Mouse (Mus musculus) T-cell, adult 2 months (primary cell): ENCODE results near the gene Stk10.
A peak's percentile ranks its signal among the peaks of the same experiment; 100 is the strongest.
"Not testable (repeated sequence)": the region's sequence is repeated elsewhere in the genome, so short reads cannot be mapped to it uniquely, and the experiment has no call there.

Experiments used
- DNase-seq: peaks from one replicate; pipeline ENCODE4 v3.0.0; 2022; ENCODE audit warnings: low spot score

The Stk10 gene

DNA sequence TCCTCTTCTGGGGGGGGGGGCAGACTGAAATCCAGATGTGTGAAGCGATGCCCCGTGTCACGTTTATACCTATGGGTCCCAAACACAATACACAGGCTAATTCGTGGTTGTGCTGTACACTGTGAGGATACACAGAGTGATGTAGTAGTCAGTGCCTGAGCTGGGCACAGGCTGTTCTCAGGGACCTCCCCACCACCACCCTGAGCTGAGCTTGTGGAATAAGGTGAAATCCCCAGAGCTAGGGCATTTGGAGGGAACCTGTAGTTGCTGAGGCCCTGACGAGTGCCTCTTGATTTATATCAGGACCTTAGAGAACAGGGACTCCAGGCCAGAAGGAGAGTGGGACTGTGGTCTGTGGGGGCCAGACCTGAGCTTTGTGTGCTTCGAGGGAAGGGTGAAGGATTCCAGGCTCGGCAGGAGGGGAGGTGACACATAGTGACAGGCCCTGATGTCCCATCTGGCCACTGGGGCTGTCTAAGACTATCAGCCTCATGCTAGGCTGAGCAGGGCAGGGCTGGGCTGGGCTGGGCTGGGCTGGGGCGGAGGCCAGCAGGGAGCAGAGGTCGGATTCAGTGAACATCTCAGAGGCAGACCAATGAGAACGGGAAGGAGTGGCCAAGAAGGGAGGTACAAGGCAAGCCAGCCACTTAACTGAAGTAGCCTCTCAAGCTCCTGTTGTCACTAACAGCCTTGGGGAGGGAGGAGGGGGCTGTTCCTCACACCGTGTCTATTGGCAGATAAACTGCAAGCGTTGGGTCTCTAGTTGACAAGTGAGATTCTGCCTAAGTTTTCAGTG is 68.6 kb downstream of the Stk10 start:
- no peak for DNase-seq

DNA sequence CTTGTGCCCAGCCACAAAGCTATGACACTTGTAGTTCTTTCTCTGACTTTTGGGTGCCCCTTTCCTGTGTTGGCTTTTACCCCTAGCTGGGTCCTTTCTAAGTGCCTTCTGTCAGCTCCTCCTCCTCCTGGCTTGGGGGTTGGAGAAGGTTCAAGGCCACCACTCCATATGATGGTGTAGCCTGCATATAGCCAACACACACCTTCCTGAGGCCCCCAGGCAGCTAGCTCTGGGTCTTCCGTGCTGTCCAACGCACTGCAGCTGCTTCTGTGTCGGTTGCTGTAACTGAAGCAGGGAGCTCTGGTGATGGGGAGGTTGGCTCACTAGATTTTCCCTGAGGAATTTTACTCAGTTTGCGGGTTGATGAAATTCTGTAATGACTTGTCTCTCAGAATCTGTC is 71.6 kb downstream of the Stk10 start:
- DNase-seq, result no peak

DNA sequence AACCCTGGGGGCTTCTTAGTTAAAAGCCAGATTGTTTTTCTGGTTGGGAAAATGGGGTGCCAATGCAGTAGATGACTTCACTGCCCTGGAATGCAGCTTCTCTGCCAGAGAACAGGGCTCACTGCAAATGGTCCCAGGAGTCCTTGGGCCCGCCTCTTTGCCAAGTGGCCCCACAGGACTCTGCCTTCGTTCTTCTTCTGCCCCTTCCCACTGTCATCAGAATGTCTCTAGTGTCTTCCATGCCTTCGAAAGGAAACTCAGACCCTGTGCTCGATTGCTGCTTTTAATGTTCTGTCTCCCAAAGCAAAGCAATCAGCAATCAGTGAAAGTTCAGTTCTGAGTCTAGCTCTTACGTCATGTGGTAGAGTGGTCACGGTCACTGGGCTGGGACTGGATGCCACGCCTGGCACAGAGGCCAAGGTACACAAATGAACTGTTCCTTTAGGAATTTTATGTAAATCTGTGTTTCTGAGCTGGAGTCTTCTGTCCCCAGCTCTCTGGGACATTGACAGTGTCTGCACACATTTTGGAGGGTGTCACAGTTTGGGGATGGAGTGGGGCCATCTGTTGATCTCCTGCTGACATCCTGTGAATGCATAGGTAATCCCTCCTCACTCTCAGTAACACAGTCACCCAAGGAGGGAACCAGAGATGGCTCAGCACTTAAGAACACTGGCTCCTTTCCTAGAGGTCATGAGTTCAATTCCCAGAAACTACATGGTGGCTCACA is 72.2 kb downstream of the Stk10 start:
- DNase-seq, result no peak

DNA sequence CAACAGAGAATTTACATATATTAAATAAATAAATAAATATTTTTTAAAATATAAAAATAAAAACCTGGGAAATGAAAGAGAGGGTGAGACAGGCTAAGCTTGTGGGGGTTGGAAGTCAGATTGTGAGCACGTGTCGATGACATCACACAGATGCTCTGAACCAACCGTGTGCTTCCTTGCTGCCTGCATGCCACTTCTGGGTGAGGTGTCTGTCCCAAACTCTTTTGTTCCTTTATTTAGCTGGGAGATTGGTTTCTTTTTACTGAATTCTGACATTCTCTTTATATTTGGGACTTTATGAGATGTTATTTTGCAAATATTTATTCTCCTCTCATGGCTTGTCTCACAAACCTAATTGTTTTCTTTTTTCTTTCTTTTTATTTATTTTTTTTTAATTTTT is 72.8 kb downstream of the Stk10 start:
- DNase-seq, result no peak

DNA sequence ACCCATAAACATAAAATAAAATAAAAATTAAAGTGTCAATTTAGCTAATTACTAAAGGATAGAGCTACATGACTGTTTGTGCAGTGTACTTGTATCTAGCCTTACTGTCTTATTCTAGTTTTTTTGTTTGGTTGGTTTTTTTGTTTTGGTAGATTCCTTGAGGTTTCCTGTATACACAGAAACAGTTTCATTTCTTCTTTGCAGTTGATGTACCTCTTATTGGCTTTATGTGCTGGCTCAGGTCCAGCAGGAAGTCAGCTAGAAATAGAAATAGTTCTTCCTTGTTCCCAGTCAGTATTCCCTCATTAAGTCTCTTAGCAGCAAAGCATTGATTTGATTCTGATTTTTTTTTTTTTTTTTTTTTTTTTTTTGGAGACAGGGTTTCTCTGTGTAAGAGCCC is 74.2 kb downstream of the Stk10 start:
- DNase-seq, result no peak

DNA sequence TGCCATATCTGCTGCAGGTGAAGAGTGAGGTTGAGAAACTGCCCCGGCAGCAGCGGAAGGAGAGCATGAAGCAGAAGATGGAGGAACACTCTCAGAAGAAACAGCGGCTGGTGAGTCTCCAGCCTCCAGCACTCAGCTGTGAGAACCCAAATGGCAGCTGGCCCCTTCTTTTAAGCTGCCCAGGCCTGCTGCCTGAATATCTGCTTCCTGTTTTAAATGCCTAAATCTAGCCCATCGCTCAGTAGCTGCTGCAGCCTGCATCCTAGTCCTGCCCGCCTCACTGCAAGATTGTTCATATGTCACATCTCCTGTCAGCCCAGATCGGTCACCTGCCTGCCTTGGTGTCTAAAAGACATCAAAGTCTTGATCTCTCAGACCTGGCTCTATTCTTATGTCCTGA is 77.5 kb downstream of the Stk10 start:
- no peak for DNase-seq

DNA sequence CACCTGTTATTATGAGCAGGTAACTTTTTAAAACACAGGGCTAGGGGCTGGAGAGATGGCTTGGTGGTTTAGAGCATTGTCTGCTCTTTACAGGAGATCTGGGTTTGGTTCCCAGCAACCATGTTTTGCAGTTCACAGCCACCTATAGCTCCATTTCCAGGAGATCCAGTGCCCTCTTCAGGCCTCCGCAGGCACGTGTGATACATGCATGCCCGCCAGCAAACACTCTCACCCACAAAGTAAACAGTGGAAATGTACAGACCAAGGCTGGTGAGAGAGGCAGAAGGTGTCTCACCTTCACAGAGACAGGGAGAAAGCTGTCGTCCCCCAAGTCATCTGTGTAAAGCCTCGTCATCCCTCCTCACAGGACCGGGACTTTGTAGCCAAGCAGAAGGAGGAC is 79.2 kb downstream of the Stk10 start:
- DNase-seq, result no peak

DNA sequence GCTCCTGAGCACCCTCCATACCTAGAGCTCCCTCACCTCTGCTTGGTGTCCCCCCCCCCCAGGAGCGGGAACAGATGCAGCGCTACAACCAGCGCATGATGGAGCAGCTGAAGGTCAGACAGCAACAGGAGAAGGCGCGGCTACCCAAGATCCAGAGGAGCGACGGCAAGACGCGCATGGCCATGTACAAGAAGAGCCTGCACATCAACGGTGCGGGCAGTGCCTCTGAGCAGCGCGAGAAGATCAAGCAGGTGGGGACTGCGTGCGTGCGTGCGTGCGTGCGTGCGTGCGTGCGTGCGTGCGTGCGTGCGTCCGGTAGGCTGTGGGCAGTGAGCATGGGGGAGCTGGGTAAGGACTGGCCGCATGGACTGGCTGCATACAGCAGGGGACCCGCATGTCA is 81.4 kb downstream of the Stk10 start:
- no peak for DNase-seq

DNA sequence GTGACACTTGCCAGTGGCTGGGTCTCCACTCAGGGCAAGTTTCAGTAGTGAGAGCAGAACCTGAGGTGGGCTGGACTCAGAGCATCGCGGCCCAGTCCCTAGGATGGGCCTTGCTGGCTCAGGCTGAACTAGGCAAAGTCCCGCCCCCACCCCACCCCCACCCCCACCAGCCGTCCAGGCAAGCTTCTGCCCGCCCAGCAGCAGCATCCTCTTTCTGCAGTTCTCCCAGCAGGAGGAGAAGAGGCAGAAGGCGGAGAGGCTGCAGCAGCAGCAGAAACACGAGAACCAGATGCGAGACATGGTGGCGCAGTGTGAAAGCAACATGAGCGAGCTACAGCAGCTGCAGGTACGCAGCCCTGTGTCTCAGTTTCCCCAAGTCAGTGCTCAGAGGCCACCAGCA is 82.5 kb downstream of the Stk10 start:
- DNase-seq, result no peak

DNA sequence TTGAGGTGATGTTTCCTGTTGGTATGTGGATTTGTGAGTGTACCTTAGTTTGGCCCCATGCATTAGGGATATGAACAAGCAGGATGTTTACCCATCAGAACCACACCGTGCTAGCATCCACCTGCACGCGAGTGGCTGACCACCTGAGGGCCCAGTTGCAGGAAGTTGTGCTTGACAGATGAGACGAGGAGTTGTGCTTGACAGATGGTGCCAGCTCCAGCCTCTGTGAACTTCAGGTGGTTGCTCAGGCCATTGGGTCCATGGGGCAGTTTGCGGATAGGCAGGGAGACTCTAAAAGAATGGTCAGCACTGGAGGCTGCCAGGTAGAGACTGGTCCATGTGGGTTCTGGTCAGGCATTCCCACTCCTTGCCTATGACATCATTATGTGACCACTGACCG is 83.0 kb downstream of the Stk10 start:
- no peak for DNase-seq

DNA sequence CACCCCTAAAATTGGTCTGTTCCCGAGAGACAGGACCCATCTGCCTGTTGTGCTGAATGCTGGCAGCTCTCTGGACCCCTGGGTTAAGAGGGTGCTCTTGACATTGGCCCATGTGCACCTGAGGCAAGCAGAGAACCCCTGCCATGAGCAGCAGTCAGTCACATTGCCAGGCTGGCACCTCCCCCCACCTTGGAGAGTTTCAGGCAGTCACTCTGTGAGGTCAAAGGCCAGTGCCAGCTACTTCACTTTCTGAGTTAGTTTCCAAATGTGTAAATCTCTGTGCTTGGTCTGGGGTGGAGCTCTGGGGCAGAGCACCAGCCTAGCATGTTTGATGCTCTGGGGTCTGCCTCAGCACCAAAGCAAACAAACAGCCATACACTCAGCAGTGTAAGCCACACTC is 84.9 kb downstream of the Stk10 start:
- DNase-seq, result no peak

DNA sequence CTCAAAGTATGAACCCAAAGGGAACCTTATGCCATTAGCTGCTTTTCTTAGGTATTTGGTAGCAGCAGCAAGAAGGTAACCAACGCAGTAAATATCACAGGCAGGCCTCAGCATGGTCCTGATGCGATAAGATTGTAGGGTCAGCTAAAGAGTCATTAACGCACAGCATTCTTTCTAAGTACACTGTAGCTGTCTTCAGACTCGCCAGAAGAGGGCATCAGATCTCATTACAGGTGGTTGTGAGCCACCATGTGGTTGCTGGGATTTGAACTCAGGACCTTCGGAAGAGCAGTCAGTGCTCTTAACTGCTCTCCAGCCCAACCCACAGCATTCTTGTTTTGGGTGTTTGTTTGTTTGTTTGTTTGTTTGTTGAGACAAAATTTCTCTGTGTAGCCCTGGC is 85.5 kb downstream of the Stk10 start:
- not testable (repeated sequence) for DNase-seq

DNA sequence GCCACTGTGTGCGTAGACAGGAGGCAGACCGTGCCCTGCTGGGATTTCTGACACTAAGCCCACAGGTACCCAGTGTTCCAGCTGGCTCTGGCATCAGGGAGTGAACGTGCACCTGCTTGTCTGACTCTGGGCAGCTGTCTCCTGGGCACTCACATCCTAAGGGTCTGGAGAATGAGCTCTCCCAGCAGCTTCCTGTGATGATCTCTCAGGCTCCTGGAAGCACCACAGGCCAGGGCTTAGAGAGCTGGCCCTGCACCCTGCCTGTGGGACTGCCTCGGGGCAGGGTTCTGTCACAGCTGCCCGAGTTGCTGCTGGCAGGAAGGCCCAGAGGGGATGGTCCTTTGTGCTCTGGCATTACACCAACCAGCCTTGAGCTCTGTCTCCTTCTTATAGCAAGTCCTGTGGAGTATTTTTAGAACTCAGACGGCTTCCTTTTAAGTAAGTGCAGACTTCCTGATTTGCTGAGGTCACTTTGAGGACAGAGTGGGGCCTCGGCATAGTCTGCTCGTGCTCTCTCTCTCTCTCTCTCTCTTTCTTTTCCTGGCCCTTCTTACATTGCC is 86.2 kb downstream of the Stk10 start:
- DNase-seq, result peak; percentile 17

DNA sequence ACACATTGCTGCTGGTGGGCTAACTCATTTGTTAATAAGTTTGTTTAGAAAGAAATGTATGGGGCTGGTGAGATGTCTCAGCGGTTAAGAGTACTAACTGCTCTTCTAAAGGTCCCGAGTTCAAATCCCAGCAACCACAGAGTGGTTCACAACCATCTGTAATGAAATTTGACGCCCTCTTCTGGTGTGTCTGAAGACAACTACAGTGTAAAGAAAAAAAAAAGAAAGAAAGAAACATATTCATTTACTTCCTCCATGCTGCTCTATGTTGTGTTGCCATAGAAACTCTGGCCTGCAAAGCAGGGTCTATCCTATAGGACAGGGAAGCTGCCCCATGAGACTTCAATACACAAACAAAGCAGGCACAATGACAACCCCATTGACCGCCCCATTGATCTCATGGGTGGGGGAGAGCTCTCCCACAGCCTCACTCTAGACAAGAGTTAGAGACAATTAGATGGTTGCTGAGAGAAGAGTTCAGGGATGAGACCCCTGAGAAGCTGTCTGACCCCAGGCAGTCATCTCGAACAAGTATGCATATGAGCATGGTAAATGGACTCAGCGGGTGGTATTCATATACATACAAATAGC is 86.9 kb downstream of the Stk10 start:
- DNase-seq, result no peak

DNA sequence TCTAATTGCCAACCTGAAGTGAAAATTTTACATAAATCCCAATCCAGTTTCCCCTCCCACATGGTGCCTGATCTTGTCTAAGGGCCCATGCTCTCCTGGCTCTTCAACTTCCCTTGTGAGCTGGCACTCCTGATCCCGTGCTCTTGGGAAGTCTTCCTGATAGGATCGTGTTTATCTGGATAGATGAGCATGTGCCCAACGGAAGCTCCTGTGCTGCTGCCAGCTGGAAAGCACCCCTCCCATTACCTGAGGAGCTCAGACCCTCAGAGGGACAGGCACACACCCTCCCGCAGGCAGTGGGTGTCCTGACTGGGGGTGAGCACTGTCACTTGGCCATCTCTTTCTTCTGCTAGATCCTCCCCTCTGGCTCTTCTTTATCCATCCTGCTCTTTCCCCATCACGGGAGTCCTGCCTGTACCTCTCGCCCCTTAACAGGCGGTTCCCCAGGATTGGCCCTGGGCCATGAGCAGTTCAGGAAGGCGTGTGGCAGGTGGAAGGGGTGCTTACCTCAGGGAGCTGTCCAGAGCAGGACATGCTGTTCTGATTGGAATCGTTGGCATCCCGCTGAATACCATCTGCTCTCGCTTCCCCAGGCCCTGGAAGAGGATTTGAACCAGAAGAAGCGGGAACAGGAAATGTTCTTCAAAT is 88.8 kb downstream of the Stk10 start:
- no peak for DNase-seq

DNA sequence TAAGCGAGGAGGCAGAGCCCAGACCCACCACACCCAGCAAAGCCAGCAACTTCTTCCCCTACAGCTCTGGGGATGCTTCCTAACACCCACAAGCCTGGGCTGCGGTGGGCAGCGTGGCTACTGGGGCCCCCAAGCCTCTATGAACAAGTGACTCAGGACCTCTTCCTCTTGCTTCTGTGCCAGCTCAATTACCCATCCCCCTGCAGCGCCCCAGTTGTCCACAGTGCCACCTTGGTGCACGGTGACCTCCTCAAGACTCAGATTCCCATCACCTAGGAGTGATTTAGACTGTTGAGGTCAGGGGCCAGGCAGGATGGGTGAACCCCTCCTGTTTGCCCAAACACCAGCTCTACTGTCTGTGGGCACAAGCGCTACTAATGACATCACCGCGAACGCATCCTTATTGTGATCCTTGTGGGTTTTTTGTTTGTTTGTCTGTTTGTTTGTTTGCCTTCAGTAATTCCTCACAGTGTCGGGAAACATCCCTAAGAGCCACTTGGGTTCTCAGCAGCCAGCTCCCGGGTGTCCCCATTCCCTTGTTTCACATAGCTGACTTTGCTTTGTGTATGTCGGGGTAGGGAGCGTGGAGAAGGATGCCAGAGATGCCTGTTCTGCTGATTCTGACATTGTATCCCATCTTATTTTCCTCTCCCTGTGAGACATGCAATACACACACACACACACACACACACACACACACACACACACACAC is 89.5 kb downstream of the Stk10 start:
- DNase-seq, result no peak

DNA sequence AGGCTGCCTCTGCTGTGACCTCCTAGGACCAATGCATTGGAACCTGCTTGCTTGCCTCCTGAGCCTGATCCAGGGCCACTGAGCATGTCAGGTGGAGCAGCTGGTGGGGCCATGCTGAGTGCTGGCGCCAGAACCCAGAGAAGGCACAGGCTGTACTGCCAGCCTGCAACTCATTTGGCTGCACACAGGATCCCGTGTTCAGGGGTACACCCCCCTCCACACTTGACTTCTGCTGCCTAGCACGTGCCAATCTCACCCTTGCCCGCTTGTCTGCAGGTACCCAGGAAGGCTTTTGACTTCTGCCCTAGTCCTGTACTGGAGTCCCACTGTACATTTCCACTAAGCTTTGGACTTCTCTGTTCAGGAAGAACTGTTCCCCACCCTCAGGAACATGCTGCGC is 90.1 kb downstream of the Stk10 start:
- no peak for DNase-seq

DNA sequence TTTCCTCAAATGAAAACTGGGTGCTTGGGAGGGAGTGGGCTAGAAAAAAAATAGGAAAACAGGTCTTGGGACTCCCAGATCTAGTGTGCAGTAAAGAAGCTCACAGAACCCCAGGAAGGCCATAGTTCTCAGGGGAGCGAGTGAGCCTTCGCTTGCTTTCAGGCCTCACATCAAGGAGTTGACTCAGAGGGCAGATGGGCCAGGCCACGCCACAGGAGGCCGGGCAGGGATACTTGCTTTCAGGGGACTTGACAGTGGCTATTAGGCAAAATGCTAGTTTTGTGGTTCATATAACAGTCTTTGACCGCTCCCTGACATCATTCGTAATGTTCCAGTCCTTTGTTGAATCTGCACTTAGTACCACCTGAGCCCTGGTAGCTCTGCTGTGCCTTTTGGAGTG is 90.8 kb downstream of the Stk10 start:
- DNase-seq, result no peak

DNA sequence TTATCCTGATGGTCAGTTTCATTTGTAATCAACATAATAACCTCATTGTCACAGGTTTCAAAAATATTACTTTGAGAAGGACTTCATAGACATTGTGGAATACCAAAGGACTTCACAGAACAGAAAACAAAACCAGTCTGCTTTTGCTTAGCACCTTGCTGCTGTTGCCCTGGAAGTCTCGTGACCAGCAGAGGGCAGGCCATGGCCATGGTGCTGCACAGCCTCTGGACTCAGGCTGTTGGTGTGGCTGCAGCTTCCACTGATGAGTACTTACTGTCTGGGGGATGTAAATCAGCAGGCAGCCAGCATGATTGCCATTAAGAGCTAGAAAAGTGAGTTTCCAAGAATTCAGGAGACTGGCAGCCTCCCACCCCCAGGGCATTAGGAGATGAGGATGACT is 92.6 kb downstream of the Stk10 start:
- peak; percentile 55 for DNase-seq

DNA sequence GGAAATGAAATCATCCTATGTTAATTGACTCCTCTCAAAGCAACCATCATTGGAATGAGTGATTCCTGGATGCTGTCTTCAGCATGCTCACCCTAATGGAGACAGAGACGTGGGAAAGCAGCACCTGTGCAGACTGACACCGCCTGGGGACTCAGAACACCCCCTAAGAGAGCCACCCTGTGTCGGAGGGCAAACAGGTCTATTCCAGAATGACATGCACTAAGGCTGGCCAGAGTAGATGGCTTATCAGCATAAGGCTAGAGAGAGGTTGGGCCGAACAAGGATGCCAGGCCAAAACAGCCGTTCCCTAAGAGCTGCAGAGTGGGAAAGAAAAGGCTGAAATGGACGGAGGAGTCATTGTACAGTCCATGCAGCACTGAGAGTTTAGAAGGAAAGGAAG is 93.0 kb downstream of the Stk10 start:
- DNase-seq, result no peak

DNA sequence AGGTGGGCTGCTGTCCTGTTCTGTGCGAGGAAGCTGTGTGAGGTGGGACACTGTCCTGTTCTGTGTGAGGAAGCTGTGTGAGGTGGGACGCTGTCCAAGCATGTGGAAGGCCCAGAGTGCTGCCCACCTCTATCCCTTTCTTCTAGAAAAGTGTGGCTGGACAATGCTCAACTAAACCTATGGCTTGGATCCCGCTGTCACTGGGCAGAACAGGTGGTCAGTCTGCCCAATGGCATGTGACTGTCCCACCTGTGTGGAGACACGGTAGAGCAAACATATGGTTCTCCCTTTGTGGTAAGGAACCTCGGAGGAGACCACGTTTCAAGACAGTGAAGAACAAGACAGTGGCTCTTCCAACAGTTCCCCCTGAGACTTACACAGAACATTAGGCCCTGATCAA is 94.8 kb downstream of the Stk10 start:
- DNase-seq, result no peak

DNA sequence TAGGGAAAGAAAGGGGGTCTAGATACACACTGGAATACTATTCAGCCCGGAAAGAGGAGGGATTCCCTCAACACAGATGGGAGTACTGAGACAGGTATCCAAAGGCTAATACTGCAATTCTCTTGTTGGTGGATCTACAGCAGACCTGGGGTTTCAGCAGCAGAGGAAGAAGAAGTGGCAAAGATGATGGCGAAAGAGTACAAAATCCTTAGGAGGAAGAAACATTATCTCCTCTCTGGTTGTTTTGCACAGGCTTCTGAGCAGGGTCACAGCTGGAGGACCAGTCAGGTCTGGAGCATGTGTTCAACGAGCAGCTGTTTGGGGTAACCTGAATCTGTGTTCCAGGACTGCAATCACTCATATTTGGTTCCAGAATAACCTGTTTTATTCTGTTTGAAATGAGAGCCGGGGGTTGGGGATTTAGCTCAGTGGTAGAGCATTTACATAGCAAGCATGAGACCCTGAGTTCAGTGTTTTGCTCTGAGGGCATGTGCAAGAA is 96.7 kb downstream of the Stk10 start:
- no peak for DNase-seq
